Mouse (Mus musculus) layer of hippocampus, adult 9-10 months (tissue): Measurements from ENCODE around the gene Nrip1.

Experiments used
- DNase-seq: peaks from one replicate; pipeline ENCODE4 v3.0.0; 2022; ENCODE audit warnings: low spot score

The Nrip1 gene

DNA sequence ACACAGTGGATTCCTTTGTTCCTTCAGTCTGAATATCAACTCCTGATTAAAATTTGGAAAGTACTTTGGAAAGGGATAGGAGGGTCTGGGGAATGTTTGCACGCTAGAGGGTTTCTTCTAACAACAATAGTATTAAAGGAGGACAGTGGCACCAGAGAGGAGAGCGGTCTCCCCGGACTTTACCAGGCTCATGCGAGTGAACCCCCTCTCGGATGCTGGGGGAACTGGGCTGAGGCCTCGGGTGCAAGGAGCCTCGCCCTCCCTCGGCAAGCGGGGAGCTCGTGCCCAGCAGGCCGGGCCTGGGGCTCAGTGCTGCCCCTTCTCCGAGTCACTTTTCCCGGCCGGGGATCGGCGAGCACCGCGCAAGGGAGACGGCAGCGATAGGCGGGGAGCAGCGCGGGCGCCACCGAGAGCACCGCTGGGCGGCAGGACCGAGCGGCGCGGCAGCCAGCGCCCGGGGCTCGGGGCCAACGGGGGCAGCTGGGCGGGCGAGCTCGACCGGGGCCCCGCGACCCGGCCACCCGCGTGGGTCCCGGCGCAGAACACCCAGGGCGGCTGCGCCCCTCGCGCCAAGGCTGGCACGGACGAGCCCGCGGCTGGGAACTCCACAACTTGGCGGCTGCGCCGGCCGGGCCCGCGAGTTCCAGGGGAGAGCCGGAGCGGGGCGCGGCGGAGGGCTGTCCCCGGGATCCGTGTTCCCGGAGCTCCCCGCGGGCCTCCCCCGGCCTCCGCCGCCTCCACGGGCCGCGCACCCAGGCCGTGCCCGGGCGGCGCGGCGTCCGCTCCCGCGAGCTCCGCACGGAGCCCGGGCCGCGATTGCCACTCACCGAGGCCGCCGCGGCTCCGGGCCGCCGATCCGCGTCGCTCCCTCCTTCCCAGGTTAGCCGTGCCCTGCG lies 1.3 kb downstream of the Nrip1 start:
- DNase-seq = no peak

DNA sequence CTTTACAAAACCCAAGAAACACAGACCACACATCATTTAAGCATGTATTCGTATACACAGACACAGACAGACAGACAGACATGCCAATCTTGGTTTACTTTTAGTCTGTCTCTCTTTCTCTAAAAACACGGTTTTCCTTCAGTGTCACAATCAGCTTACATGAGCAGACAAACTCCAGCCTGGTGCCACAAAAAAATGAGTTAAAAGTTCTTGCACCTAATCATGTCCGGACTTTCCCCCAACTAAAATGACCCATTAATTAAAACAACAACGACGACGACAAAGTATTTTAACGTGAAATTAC lies 2.1 kb downstream of the Nrip1 start:
- no peak for DNase-seq

DNA sequence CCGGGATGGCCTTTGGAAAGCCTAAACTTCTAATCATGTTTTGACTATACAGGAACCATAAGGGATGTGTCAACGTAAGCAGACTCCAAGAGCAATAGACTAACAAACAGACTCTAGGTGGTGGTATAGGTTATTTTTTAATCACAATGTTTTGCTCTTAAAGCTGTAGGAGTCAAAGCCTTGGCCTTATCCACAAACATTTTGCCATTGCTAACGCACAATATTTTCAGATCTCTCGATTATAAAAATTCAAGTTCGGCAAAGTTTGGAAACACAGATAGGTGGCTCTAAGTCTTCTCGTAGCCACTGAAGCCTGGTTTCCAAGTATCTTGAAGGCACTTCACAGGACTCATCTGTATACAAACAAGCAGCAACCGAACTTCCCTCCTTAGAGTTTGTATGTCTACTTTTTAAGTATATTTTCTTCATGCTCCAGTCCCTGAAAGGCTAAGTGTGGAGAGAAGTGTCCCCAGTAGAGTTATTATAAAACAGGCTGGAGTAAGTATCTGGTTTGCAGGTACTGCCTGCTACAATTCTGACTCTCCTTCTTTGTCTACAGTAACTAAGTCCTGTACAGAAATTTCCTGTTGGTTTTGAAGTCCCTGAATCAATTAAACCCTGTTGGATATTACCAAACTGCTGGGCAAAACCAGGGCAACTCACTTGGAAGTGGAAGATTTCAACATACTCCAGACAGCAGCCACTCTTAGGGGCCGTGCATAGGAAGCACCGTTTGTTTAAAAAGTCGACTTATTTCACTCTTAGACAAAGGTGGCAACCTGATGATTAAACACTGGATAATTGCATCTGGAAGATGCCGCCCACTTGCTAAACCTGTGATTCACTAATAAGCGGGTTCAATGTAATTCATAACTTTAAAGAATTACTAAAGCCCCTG lies 2.7 kb downstream of the Nrip1 start:
- DNase-seq = no peak

DNA sequence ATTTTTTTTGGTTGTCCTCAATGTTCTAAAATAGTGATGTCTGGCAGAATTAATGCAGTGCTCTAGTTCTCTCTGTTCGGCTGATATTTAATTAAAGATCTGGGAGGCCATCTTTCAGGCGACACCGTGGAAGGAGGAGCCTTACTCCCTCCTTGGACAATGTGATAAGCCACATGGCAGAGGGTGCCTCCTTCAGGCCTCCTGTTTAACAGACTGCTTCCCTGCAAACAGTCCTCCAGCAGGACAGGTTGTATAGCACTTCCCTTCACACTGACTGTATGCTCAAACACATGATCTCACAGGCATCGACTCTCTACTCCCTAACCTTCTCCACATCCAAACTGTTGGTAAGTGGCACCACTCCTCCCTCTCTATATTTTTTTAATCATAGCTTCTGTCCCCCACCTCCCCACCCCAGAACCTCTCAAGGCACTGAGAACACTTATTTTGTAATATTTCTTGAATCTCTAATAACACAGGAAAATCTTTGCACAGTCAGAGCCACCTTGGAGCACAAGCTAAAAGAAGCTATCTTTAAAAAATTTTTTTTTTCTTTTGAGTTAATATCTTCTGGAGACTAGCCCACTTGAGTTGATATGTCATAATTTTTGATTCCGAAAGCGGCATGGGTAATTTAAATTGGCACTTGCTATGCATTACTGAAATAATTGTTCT lies 3.4 kb downstream of the Nrip1 start:
- no peak for DNase-seq

DNA sequence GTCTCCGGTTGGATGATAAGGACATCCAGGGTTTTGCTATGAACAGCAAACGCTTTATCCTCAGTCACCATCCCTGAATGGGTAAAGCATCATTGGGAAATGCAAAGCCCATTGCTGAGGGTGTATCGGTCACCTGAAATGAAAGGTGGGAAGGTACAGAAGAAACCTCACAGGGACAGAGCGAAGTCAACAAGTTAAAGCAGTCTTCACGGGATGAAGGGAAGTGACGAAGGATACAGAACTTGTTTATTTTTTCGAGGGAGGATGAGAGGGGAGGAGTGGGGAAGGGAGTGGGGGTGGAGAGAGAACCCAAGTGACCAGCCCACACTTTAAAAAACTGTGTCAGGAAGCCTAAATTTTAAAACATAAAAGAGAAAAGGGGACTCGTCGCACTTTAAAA lies 4.4 kb downstream of the Nrip1 start:
- DNase-seq = no peak

DNA sequence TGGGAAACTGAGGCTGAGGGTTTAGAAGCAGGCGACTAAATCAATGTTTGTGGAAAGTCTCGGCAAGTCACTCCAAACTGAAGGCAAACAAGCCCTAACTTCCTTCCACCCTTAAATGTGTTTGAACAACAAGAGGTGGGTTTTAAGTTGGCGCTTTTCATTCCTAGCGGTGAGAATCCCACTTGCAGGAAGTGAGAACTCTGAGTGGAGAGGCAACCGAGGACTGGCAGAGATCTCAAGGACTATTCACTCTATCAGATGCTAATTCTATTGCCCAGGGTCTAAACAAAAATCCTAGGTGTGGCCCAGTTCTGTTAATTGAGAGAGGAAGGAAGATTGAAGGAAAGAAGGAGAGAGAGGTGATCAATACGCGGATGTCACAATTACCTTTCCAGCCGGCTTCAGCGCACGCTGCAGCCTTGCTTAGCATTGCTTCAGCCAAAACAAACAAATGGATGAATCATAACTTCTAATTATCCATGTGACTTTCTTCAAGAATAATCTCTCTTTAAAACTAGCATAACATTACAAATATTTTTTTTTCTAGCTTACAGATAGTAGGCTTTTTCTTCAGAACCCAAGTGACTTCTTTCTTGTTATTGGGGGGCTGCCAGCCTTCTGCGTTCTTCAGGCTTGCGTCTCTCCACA lies 6.2 kb downstream of the Nrip1 start:
- no peak for DNase-seq

DNA sequence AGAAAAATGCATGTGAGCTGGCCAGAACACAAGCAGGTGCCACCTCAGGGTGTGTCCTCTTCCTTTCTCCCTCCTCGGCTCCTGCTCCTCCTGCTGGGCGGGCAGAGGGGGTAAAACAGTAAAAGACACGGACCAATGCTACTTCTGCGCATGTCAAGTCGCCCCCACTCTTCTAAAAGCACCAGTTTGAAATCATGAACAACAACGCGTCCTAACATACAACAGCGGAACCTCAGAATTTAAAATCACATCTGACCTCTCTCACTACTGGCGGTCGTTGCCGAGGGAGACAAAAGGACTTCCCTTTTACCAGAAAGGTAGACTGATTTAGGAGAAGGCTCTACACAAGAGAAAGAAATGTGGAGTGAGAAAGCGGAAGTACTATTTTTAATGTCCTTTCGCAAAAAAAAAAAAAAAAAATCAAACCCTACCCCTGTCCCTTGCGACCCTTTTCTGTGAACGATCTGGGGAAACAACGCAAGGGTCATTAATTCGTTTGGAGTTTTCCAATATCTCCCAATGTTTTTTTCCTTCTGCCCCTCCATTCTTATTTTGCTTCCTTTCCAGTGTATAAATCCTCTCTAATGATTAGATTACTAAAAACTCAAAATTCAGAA lies 7.7 kb downstream of the Nrip1 start:
- DNase-seq = no peak

DNA sequence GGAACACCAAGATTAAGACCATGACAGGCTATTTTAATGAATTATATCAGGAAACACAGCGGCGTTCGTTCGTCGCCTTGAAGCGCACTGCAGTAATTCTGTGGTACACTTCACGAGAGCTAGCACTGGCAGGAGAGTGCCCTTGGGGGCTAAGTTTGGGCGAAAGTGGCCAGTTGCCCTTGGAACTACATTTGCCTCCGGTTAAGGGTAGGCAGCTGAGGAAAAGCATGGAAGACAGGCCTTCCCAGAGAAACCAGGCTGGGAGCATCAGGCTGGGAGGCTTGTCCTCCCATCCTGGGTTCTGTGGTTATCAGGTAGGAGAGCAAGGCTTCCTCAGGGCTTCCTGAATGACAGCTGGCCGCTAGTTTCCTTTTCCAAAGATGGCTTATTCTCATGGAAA lies 8.4 kb downstream of the Nrip1 start:
- no peak for DNase-seq

DNA sequence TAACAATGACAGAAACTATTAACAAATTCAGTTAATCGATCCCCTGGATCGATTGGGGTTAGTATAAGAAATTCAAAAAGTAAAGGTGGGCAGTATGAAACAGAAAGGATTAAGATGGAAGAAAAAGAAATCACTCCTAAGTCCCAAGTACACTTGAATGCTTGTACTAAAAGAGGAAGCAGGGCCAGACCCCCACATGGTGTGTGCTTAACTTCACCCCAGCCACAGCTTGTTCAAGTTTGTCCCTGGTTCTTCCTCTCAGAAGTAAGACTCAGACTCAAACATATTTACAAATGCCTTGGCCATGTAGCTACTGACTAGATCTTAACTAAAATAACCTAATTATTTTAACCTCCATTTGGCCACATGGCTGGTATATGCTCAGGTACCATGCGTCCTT lies 10.0 kb downstream of the Nrip1 start:
- DNase-seq = no peak

DNA sequence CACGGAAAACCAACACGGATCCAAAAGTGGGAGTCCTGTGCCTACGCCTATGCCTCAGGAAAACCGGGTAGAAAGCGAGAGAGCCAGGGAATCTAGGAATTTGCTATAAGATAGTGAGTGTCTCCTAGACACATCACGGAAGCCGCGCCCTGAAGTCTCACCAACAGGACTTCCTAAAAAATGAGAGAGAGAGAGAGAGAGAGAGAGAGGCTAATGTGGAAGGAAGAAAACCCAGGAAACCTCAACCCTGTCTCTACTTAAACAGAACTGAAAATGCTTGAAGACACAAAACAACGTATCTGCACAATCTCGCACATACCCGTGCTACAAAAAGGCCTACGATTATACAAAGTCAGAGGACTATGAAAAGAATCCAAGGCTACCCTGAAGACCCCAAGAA lies 10.6 kb downstream of the Nrip1 start:
- DNase-seq = no peak

DNA sequence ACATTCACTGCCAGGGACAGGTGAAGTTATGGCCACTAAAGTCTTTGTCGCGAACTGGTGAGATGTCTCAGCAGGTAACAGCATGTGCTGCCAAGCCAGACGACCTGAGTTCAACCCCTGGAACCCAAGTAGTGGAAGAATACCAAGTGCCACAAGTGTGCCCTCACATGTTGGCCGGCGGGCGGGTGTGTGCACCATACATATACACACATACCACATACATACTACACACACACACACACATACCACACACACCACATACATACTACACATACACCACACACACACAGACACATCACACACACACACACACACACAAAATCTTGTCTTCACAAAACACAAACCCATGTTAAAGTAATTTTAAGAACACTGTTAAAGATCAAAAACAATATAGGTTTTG lies 13.2 kb downstream of the Nrip1 start:
- DNase-seq = no peak

DNA sequence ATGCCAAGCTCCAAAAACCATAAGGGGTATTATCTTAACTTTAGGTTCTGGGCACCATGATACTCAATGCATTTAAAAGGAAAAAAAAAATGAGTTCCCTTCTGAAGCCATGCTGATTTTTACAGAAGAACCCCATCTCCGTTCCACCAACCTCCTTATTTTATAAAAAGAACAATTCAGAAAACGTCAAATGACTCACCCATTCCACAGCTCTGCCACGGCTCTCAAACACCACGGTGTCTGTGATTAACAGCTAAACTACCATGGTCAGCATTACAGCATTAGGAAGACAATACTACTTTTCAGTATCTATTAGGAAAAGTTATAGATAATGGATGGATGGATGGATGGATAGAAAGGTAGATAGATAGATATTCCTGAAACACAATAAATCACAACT lies 14.9 kb downstream of the Nrip1 start:
- no peak for DNase-seq

DNA sequence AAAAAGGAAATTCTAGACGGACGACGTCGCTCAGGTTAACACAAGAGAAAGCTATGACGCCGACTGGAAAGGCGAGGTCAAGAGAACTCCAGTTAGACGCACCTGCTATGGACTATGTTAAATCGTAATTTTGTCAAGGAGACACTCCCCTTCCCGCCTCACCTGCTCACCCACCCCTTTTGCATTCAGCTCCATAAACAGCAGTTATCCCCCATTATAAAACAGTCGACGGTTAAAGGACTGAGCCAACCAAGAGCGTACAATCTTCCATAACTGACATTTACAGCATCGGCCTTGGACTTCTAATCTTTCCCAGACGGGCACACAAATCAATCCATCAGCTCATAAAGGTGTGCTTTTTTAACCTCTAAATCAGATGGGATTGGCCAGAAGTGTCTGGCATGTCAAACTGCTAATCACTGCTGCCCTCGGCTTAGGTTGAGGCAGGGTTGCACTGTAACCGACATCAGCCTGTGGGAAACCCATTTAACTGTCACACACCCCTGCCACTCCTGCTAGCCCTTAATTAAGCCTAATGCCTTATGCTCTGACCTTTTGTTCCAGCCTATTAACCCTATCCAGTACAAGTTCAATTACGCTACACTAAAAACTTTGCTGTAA lies 15.4 kb downstream of the Nrip1 start:
- no peak for DNase-seq

DNA sequence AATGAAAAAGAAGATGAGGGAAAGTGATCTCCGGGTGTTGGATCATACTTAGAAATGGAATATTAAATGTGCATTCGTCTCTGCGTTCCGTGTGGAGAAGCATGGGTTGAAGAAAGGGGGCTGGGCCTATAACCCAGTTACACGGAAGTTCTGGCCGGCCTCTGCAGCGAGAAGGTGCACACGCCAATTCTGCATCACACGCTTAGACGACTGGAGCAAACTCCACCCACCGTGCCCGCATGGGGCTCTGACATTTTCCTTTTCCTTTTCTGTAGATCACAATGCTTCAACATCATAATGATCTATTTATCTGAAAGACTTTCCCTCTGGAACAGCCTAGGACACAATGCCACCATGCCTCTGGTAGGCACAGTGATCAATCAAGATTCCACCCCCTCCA lies 16.5 kb downstream of the Nrip1 start:
- DNase-seq = no peak

DNA sequence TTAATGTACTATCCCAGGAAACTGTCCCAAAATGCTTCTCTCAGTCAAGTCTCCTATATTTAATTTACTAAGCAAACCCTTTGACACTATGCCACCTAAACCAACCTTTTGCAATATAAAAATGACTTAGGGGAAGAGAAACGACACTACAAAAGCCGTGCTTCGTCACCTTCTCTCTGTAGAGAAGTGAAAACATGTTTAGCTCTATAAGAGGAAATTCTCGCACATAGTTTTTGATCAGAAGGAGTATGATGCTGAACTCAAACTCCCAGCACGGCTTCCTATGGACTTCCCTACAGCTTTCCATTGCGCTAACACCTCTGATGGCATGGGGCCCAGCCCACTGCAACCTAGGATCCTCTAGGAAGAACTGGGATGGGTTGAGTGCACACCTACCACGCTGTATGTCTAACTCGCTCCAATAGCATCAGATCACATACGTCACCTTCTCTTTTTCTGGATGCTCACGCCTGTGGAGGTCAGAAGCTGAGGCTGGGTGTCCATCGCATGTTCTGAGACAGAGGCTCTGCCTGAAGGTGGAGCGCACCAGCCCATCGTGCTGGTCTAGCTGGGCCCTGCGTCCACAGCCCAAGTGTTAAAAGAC lies 17.6 kb downstream of the Nrip1 start:
- DNase-seq = no peak

DNA sequence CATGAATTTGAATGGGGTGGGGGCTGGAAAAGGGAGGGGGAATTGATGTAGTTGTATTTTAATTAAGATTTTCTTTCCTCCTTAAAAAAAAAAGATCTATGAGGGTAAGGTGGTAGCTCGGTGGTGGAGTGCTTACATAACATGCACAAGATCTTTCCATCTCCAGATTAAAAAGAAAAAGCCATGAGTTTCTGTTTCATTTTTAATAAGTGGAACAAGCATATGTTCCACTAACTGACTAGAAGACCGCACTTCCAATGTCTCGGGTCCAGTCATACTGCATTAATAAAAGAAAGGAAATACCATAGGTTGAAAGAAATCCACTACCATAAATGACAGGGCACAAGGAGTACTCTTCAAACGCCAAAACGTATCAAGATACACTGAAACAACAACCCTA lies 18.4 kb downstream of the Nrip1 start:
- DNase-seq = no peak

DNA sequence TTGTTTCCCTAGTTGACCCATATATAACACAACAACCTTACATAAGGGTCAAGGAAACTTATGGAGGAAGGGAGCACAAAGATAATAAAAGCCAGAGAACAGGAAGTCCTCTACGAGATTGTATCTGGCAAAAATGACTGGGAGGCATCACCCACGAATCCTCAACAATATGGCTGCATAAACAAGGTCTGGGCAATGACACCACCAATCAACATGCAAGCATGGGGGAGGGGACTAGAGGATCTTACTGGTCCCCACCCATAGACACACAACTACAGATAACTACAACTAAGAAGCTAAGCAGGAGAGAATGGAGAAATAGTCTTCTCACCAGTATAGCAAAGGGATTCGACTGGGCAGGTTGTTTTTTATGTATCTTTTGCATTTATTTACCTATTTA lies 18.8 kb downstream of the Nrip1 start:
- DNase-seq = no peak

DNA sequence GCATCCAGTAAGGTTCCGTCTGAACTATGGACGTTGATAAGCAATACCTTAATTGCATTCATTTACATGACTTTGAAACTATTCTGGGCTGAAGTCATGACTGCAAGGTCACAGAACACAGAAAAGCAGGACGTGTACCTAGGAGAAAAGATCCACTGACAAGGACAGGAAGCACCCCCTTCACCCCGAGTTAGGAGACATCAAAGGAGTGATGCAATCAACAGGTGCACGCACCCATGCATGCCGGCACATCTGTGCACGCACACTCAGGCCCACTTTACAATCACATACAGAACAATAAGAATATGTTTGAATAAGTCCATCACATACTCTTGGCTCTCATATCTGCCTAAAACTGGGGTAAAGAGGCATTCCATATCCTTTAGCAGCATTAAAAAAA lies 19.3 kb downstream of the Nrip1 start:
- no peak for DNase-seq

DNA sequence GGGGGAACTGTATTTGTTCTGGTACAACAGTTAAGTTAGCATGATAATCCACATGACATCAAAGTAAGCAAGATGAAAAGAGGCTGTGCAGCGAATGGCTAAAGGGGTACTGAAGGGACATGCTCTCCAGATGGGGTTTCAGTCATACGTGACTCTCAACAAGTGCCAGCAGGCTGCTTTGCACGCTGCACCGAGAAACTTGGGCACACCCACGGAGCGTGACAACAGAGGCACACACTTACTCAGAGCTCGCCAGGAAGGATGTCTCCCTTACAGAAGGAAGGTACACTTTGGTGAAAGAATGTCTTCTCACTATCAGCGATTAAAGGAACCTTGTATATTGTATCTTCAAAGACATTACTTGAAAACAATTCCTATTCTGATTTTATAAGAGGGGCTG lies 22.7 kb downstream of the Nrip1 start:
- DNase-seq = no peak

DNA sequence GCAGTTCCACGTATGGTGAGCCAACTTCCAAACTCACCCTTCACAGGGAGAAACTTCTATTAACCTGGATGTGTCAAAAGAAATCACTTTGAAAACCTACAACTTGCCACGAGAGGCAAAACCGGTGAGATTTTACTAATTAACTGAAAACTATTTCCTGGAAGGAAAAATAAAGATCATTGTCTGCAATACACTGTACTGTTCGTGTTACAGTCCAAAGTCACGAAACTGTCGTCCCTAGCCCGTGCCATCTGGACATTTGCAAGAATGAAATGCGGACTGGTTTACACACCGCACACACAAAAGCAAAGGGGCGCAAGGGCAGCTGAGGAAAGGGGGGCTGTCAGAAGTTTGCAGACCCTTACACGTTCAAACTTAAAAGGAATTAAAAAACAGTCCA lies 24.6 kb downstream of the Nrip1 start:
- DNase-seq = no peak
